Mouse (Mus musculus): ENCODE data around the gene Ubxn7.

DNA sequence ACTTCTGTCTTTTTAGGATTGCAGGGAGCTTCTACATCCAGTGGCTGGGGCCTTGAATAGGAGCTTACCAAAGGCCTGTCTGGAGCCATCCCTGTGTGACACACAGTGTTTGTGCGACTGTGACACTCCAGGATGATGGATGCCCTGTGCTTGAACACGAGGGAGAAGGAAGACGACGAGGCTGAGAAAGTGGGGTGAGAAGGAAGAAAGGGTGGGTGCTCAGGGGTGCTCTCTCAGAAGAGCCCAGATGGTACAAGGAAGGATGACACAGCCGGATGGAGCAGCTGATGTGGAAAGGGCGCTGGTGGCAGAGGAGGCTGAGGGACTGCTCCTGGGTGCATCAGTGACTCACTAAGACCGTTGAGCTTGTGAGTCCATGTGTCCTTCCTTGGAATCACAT, 68.2 kb downstream of the Ubxn7 start, which contains the start of gene Tm4sf19:
- TF ChIP-seq CTCF (IDR thresholded peaks at IDR 0.05; ENCODE audit: low read depth) (no peak), EP300 (IDR thresholded peaks at IDR 0.05; ENCODE audit: low read depth) (no peak)

Data from heart, postnatal 0 days (tissue).